Mouse (Mus musculus): ENCODE measurements around the gene Ifna9. TPM values are rescaled to one million over a fixed set of nuclear protein-coding genes. Genes with fewer than 3 reads are reported as not detected.

Ifna9 gene
- polyA plus RNA-seq (2015; fragmentation: Nextera tagmentation; extraction: Ambion mirVana): not detected in 2 replicates

DNA sequence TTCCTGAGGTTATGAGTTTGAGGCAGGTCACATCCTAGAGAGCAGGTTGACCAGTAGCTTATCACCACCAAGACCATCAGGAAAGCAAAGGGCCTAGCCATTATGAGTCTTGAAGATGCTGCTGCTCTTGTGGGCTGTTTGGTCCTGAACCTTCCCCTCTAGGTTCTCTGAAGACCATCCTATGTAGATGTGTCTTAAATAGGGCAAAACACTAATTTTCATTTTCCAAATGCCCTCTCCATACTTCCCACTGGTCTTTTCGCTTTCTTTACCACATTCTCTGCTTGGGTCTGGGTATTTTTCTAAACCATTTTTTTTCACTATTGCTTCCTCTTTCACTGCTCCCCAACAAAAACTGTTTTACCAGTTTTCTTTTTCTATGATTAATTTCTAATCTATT is at the start of gene Ifna9:
Ifna9 (minus strand) TSS at position 101 of the 400 bp plus-strand sequence.
- Histone ChIP-seq H3K9ac (replicated peaks; ENCODE audit: low read depth) (no peak within 1 kb of the TSS), H3K9me3 (ENCODE audit: low read length) (no peaks in the 10 kb centered on the region), H3K27me3 (replicated peaks; ENCODE audit: insufficient read depth, low read length) (no peaks in the 10 kb centered on the region), H3K4me2 (replicated peaks; ENCODE audit: low read depth, low read length) (no peak within 1 kb of the TSS), H3K4me1 (ENCODE audit: insufficient read depth, low read depth, low read length) (no peaks in the 10 kb centered on the region), H3K4me3 (ENCODE audit: low read depth, low read length) (no peak within 1 kb of the TSS), H3K36me3 (ENCODE audit: insufficient read depth, low read length) (no peaks in the 10 kb centered on the region), H3K27ac (ENCODE audit: low read length) (no peak within 1 kb of the TSS)
- ATAC-seq (no peak), DNase-seq (ENCODE audit: low spot score) (no peak)
- TF ChIP-seq EP300 (IDR thresholded peaks at IDR 0.05) (no peak), CTCF (IDR thresholded peaks at IDR 0.05) (no peak)
- 75% methylated on average over 1 of the region's 1 CpGs for WGBS

DNA sequence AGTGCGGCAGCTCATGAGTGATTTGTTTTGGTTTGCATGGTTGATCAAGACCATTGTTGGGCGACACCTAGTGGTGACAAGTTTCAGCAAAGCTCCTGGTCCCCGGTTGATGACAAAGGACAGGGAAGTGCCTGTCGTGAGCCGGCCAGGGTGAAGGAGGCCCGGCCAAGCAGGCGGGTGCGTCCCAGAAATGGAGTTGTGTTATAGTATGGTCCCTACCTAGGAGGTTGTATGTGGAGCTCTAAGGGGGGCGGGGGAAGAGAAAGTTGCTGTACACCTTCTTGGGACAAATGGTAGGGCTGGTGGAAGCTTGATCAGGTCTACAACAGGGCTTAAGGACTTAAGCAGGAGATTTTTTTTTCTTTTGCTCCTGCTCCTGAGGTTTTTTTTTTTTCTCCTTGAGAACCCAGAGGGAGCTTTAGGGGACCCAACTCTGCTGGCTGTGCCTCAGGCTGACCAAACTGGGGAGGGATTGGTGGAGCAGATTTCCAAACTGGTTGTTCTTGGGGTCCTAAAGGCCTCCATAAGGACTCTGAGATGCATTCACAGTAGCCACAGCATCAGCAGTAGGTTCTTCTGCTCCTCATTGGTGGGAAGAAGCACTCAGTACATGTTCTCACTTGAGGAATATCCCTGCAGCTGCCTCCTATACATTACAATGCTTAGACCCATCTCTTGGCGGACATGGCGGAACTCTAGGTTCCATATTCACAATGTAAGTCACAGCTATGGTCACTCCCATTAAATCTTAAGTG is 49.1 kb upstream of the Ifna9 start:
- Histone ChIP-seq H3K9ac (replicated peaks; ENCODE audit: low read depth) (no peak overlapping the region), H3K27ac (ENCODE audit: low read length) (no peak overlapping the region), H3K4me1 (ENCODE audit: insufficient read depth, low read depth, low read length) (no peaks in the 10 kb centered on the region), H3K27me3 (replicated peaks; ENCODE audit: insufficient read depth, low read length) (no peaks in the 10 kb centered on the region), H3K9me3 (ENCODE audit: low read length) (no peaks in the 10 kb centered on the region), H3K4me3 (ENCODE audit: low read depth, low read length) (peak overlapping the region; percentile 47), H3K36me3 (ENCODE audit: insufficient read depth, low read length) (no peaks in the 10 kb centered on the region), H3K4me2 (replicated peaks; ENCODE audit: low read depth, low read length) (peak overlapping the region; percentile 58)
- ATAC-seq: peak; percentile 94
- TF ChIP-seq EP300 (IDR thresholded peaks at IDR 0.05) (no peak), CTCF (IDR thresholded peaks at IDR 0.05) (peak; percentile 88)
- WGBS: 6% methylated on average over 11 of the region's 11 CpGs
- DNase-seq (ENCODE audit: low spot score): peak; percentile 99

DNA sequence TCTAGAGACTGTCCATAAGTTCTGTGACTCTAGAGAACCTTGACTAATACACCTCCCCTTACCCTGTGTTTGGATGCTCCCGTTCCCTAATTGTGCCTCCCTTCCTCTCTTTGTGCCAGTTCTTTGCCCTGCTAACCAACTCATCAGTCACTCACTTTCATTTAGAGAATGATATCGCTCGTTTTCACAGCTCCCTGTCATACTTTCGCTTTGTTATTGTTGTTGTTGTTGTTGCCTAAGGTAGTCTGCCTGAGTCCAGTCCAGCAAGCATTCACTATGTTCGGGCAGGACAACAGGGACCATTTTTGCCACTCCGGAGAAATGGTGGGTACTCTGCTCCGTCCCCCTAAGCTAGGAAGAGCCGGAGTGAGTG is 48.5 kb upstream of the Ifna9 start:
- TF ChIP-seq CTCF (IDR thresholded peaks at IDR 0.05): no peak
- no peak for TF ChIP-seq EP300 (IDR thresholded peaks at IDR 0.05)
- Histone ChIP-seq H3K27ac (ENCODE audit: low read length) (no peak overlapping the region), H3K36me3 (ENCODE audit: insufficient read depth, low read length) (no peaks in the 10 kb centered on the region), H3K4me3 (ENCODE audit: low read depth, low read length) (peak overlapping the region; percentile 47), H3K4me1 (ENCODE audit: insufficient read depth, low read depth, low read length) (no peaks in the 10 kb centered on the region), H3K9me3 (ENCODE audit: low read length) (no peaks in the 10 kb centered on the region), H3K9ac (replicated peaks; ENCODE audit: low read depth) (no peak overlapping the region), H3K4me2 (replicated peaks; ENCODE audit: low read depth, low read length) (peak overlapping the region; percentile 58), H3K27me3 (replicated peaks; ENCODE audit: insufficient read depth, low read length) (no peaks in the 10 kb centered on the region)
- WGBS: 44% methylated on average over 8 of the region's 8 CpGs
- ATAC-seq (peak; percentile 8), DNase-seq (ENCODE audit: low spot score) (no peak)

DNA sequence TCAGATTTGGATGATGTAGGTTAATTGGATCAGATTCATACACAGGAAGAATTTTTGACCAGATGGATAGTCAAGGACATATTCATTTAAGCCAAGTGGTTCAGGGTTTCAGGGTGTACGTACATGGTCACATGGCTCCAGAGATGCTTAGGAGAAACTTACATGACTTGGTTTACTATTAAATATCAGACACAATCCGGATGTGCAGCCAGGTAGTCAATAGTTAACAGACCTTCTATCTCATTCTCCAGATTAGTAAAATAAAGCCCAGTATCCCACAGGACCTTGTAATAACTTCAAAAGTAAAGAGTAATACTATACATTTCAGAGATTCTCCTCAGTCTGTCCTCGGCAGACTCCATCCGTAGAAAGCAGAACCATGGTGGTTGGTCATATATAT is 42.1 kb upstream of the Ifna9 start, which contains the start of gene C87499:
C87499 (minus strand) TSS at position 101 of the 400 bp plus-strand sequence.
- Histone ChIP-seq H3K36me3 (ENCODE audit: insufficient read depth, low read length) (no peaks in the 10 kb centered on the region), H3K4me3 (ENCODE audit: low read depth, low read length) (no peak within 1 kb of the TSS), H3K27me3 (replicated peaks; ENCODE audit: insufficient read depth, low read length) (no peaks in the 10 kb centered on the region), H3K9me3 (ENCODE audit: low read length) (no peaks in the 10 kb centered on the region), H3K4me2 (replicated peaks; ENCODE audit: low read depth, low read length) (no peak within 1 kb of the TSS), H3K9ac (replicated peaks; ENCODE audit: low read depth) (no peak within 1 kb of the TSS), H3K4me1 (ENCODE audit: insufficient read depth, low read depth, low read length) (no peaks in the 10 kb centered on the region), H3K27ac (ENCODE audit: low read length) (no peak within 1 kb of the TSS)
- ATAC-seq: no peak
- WGBS: 85% methylated on average over 4 of the region's 4 CpGs
- DNase-seq (ENCODE audit: low spot score): no peak
- TF ChIP-seq CTCF (IDR thresholded peaks at IDR 0.05) (no peak), EP300 (IDR thresholded peaks at IDR 0.05) (no peak)

DNA sequence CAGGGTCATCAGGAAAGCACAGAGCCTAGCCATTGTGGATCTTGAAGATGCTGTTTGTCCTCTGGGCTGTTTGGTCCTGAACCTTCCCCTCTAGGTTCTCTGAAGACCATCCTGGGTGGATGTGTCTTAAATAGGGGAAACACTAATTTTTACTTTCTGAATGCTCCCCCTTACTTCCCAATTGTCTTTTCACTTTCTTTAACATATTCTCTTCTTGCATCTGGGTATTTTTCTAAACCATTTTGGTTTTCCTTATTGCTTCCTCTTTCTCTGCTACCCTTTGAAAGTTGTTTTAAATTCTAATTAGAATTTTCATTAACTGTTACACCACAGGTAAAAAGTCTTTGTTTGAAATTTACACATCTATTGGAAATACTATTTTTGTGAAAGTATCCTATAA is 11.1 kb upstream of the Ifna9 start, which contains the start of gene Ifna12:
Ifna12 (minus strand) TSS at position 101 of the 400 bp plus-strand sequence.
- TF ChIP-seq EP300 (IDR thresholded peaks at IDR 0.05): no peak
- TF ChIP-seq CTCF (IDR thresholded peaks at IDR 0.05): no peak
- Histone ChIP-seq H3K27ac (ENCODE audit: low read length) (no peak within 1 kb of the TSS), H3K4me1 (ENCODE audit: insufficient read depth, low read depth, low read length) (no peaks in the 10 kb centered on the region), H3K4me3 (ENCODE audit: low read depth, low read length) (no peak within 1 kb of the TSS), H3K27me3 (replicated peaks; ENCODE audit: insufficient read depth, low read length) (no peaks in the 10 kb centered on the region), H3K9me3 (ENCODE audit: low read length) (no peaks in the 10 kb centered on the region), H3K9ac (replicated peaks; ENCODE audit: low read depth) (no peak within 1 kb of the TSS), H3K36me3 (ENCODE audit: insufficient read depth, low read length) (no peaks in the 10 kb centered on the region), H3K4me2 (replicated peaks; ENCODE audit: low read depth, low read length) (no peak within 1 kb of the TSS)
- ATAC-seq (no peak), DNase-seq (ENCODE audit: low spot score) (no peak)

DNA sequence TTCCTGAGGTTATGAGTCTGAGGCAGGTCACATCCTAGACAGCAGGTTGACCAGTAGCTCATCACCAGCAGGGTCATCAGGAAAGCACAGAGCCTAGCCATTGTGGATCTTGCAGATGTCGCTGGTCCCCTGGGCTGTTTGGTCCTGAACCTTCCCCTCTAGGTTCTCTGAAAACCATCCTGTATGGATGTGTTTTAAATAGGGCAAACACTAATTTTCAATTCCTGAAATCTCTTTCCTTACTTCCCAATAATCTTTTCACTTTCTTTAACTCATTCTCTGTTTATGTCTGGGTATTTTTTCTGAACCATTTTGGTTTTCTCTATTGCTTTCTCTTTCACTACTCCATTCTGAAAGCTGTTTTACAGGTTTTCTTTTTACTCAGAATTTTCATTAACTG is 20.5 kb downstream of the Ifna9 start, which contains the start of gene Ifna14:
Ifna14 (minus strand) TSS at position 101 of the 400 bp plus-strand sequence.
- ATAC-seq: no peak
- H3K4me1 ChIP-seq (ENCODE audit: insufficient read depth, low read depth, low read length): no peaks in the 10 kb centered on the region
- H3K9ac ChIP-seq (replicated peaks; ENCODE audit: low read depth): no peak within 1 kb of the TSS
- H3K27ac ChIP-seq (ENCODE audit: low read length): no peak within 1 kb of the TSS
- H3K4me2 ChIP-seq (replicated peaks; ENCODE audit: low read depth, low read length): no peak within 1 kb of the TSS
- H3K27me3 ChIP-seq (replicated peaks; ENCODE audit: insufficient read depth, low read length): no peaks in the 10 kb centered on the region
- TF ChIP-seq EP300 (IDR thresholded peaks at IDR 0.05) (no peak), CTCF (IDR thresholded peaks at IDR 0.05) (no peak)
- DNase-seq (ENCODE audit: low spot score): no peak
- no peak within 1 kb of the TSS for H3K4me3 ChIP-seq (ENCODE audit: low read depth, low read length)
- no peaks in the 10 kb centered on the region for H3K9me3 ChIP-seq (ENCODE audit: low read length)
- H3K36me3 ChIP-seq (ENCODE audit: insufficient read depth, low read length): no peaks in the 10 kb centered on the region
- WGBS: 67% methylated on average over 1 of the region's 1 CpGs

Measured in lung, postnatal 0 days (tissue).